Mouse (Mus musculus) cerebral cortex, adult 2 months (tissue): ENCODE measurements around the gene Hsd17b14.

Source experiments
- WGBS: fragments of 180-500 bp; shearing (Covaris S2); methylation state at CpG from one replicate; pipeline ENCODE4 v1.1.7; 2018; 5-methylcytosine and 5-hydroxymethylcytosine counted together

Gene Hsd17b14

GRCm38 (mm10) chr7:45529461-45529860 is 25.2 kb upstream of the Hsd17b14 start:
- 30% methylated on average over 6 of the region's 6 CpGs for WGBS

- WGBS = 40% methylated on average over 2 of the region's 2 CpGs
These were observed 24.1 kb upstream of the Hsd17b14 start for GRCm38 (mm10) chr7:45530643-45531042.

- 74% methylated on average over 1 of the region's 1 CpGs for WGBS
These were observed 19.0 kb upstream of the Hsd17b14 start for GRCm38 (mm10) chr7:45535676-45536075.

GRCm38 (mm10) chr7:45537602-45538001 is 17.1 kb upstream of the Hsd17b14 start:
- 81% methylated on average over 10 of the region's 10 CpGs for WGBS

GRCm38 (mm10) chr7:45538163-45539041 is 16.3 kb upstream of the Hsd17b14 start:
- WGBS = 2% methylated on average over 29 of the region's 29 CpGs

- WGBS = 91% methylated on average over 3 of the region's 3 CpGs
These were observed 15.6 kb upstream of the Hsd17b14 start for GRCm38 (mm10) chr7:45539095-45539494.

- 74% methylated on average over 2 of the region's 2 CpGs for WGBS
These were observed 14.5 kb upstream of the Hsd17b14 start for GRCm38 (mm10) chr7:45540213-45540612.

- WGBS = 89% methylated on average over 1 of the region's 1 CpGs
These were observed 10.2 kb upstream of the Hsd17b14 start for GRCm38 (mm10) chr7:45544525-45544924.

GRCm38 (mm10) chr7:45549641-45550436 is 4.9 kb upstream of the Hsd17b14 start:
- WGBS = 91% methylated on average over 16 of the region's 16 CpGs

- WGBS = 79% methylated on average over 11 of the region's 11 CpGs
These were observed 3.7 kb upstream of the Hsd17b14 start for GRCm38 (mm10) chr7:45550821-45551511.

- WGBS = 88% methylated on average over 8 of the region's 8 CpGs
These were observed 3.2 kb upstream of the Hsd17b14 start for GRCm38 (mm10) chr7:45551512-45551883.

GRCm38 (mm10) chr7:45553519-45553918 is 1.2 kb upstream of the Hsd17b14 start:
- WGBS = 79% methylated on average over 8 of the region's 8 CpGs

- WGBS = 95% methylated on average over 2 of the region's 2 CpGs
These were observed 703 bp upstream of the Hsd17b14 start for GRCm38 (mm10) chr7:45553990-45554389.

GRCm38 (mm10) chr7:45555787-45556186 is 1.1 kb downstream of the Hsd17b14 start:
- 29% methylated on average over 8 of the region's 8 CpGs for WGBS

- WGBS = 66% methylated on average over 6 of the region's 6 CpGs
These were observed 4.2 kb downstream of the Hsd17b14 start for GRCm38 (mm10) chr7:45558907-45559306.

- WGBS = 80% methylated on average over 7 of the region's 7 CpGs
These were observed 5.5 kb downstream of the Hsd17b14 start for GRCm38 (mm10) chr7:45560241-45560640.

GRCm38 (mm10) chr7:45560843-45561623 is 6.3 kb downstream of the Hsd17b14 start:
- 23% methylated on average over 17 of the region's 17 CpGs for WGBS

- 41% methylated on average over 12 of the region's 12 CpGs for WGBS
These were observed 7.2 kb downstream of the Hsd17b14 start for GRCm38 (mm10) chr7:45561624-45562520.

GRCm38 (mm10) chr7:45564811-45565210 is 10.1 kb downstream of the Hsd17b14 start:
- 79% methylated on average over 2 of the region's 2 CpGs for WGBS

- WGBS = 92% methylated on average over 9 of the region's 9 CpGs
These were observed 10.8 kb downstream of the Hsd17b14 start for GRCm38 (mm10) chr7:45565446-45565845.
